Mouse (Mus musculus) intestine, embryonic 16.5 days (tissue): ENCODE data around the gene Josd2. TPM values are rescaled to one million over a fixed set of nuclear protein-coding genes. Genes with fewer than 3 reads are reported as not detected.

Experiments used
- ATAC-seq: fragments of 200-750 bp; cut with Nextera tagmentation; 2 replicates; pipeline ENCODE4 v1.8.0; 2017; ENCODE audit warnings: moderate TSS enrichment, moderate library complexity
- H3K27ac ChIP-seq: fragments of 300-500 bp; sonication (generic); 2 replicates; pipeline ENCODE4 v1.5.1; 2014; ENCODE audit warnings: mild to moderate bottlenecking, low read length
- H3K27me3 ChIP-seq: fragments of 300-500 bp; sonication (generic); replicated peaks from 2 replicates; pipeline ENCODE4 v1.6.1; 2014; ENCODE audit warnings: low read length, control low read depth, mixed read lengths; ENCODE audit not compliant: control insufficient read depth, insufficient read depth
- H3K36me3 ChIP-seq: fragments of 300-500 bp; sonication (generic); 2 replicates; pipeline ENCODE4 v1.6.1; 2014; ENCODE audit warnings: low read length, control low read depth; ENCODE audit not compliant: control insufficient read depth, insufficient read depth
- H3K4me1 ChIP-seq: fragments of 300-500 bp; sonication (generic); 2 replicates; pipeline ENCODE4 v1.6.1; 2014; ENCODE audit warnings: low read length, control low read depth, mixed read lengths; ENCODE audit not compliant: control insufficient read depth, insufficient read depth
- H3K4me2 ChIP-seq: fragments of 300-500 bp; sonication (generic); 2 replicates; pipeline ENCODE4 v1.6.1; 2014; ENCODE audit warnings: low read depth, low read length, control low read depth
- H3K4me3 ChIP-seq: fragments of 300-500 bp; sonication (generic); 2 replicates; pipeline ENCODE4 v1.5.1; 2014; ENCODE audit warnings: mild to moderate bottlenecking, low read length
- H3K9ac ChIP-seq: fragments of 300-500 bp; sonication (generic); 2 replicates; pipeline ENCODE4 v1.6.1; 2014; ENCODE audit warnings: low read depth, low read length
- H3K9me3 ChIP-seq: fragments of 300-500 bp; sonication (generic); 2 replicates; pipeline ENCODE4 v1.6.1; 2016; ENCODE audit warnings: low read length, control low read depth; ENCODE audit not compliant: control insufficient read depth
- WGBS: fragments of 180-500 bp; shearing (Covaris S2); extraction: QIAGEN DNeasy Blood & Tissue Kit; methylation state at CpG from one replicate; pipeline ENCODE4 v1.1.7; 2014; 5-methylcytosine and 5-hydroxymethylcytosine counted together
- polyA plus RNA-seq: library from polyadenylated mRNA; unstranded; fragments of >200 nt; fragmentation: Nextera tagmentation; extraction: Ambion mirVana; gene quantifications from 2 replicates; pipeline ENCODE4 v1.2.1, GENCODE M21; 2015

Gene Josd2
- polyA plus RNA-seq, 1 experiment from 2014 or later = 86.3 TPM

GRCm38 (mm10) chr7:44461503-44462217, 6.1 kb upstream of the Josd2 start:
- H3K9ac ChIP-seq = no peak overlapping the region
- H3K27ac ChIP-seq = no peak overlapping the region
- H3K4me3 ChIP-seq = no peak overlapping the region
- no peak overlapping the region for H3K4me2 ChIP-seq
- H3K4me1 ChIP-seq = peaks cover 12% of the 10 kb centered on the region
- peaks cover 40% of the 10 kb centered on the region for H3K27me3 ChIP-seq
- WGBS = 43% methylated on average over 57 of the region's 57 CpGs
- ATAC-seq = no peak
- no peaks in the 10 kb centered on the region for H3K9me3 ChIP-seq
- H3K36me3 ChIP-seq = no peaks in the 10 kb centered on the region

DNA sequence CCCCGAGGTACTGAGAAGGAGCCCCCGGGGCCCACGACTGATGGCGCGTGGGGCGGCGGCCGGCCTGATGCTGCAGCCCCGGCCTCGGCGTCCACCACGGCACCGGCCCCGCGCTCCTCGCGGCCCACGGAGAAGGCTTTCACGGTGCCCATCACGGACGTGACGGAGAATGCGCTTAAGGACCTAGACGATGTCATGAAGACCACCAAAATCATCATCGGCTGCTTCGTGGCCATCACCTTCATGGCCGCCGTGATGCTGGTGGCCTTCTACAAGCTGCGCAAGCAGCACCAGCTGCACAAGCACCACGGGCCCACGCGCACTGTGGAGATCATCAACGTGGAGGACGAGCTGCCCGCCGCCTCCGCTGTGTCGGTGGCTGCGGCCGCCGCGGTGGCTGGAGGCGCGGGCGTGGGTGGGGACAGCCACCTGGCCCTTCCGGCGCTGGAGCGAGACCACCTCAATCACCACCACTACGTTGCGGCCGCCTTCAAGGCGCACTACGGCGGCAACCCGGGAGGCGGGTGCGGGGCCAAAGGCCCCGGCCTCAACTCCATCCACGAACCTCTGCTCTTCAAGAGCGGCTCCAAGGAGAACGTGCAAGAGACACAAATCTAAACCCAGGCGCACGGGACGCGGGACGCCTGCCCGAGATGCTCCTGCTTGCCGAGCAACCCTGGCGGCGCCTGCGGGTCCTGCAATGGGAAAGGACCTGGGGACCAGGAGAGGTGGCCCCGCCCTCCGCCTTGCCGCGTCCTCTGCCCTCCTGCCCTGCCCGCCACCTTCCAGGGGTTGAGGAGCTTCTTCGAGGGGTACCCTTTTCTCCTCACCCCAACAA, 5.3 kb upstream of the Josd2 start:
- Histone ChIP-seq H3K9ac (peak overlapping the region; percentile 6; the same call in 1 of the 2 replicates), H3K4me2 (peak overlapping the region; percentile 27), H3K4me3 (peak overlapping the region; percentile 28), H3K36me3 (no peaks in the 10 kb centered on the region), H3K27ac (no peak overlapping the region), H3K9me3 (no peaks in the 10 kb centered on the region), H3K27me3 (peaks cover 40% of the 10 kb centered on the region), H3K4me1 (peaks cover 12% of the 10 kb centered on the region)
- 12% methylated on average over 76 of the region's 77 CpGs for WGBS
- no peak for ATAC-seq

DNA sequence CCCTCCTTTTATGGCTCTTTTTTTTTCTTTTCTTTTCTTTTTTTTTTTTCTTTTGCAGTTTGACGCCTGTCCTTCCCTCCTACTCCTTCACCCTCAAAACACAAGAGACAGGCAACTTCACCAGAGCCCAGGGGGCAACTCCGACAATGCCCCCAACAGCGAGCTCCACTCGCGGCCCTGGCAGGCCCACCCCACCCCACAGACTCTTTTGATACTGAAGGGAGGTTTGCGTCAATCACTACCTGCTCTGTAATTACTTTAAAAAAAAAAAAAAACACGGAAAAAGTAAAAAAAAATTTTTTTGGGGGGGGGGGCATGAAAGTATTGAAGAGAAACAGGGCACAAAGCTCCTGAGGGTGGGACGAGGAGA, 4.7 kb upstream of the Josd2 start:
- Histone ChIP-seq H3K27me3 (peaks cover 40% of the 10 kb centered on the region), H3K4me3 (no peak overlapping the region), H3K9ac (no peak overlapping the region), H3K4me2 (0 out of 2 replicates have a peak overlapping the region, but pooled peaks have one; percentile 27), H3K27ac (no peak overlapping the region), H3K9me3 (no peaks in the 10 kb centered on the region), H3K4me1 (peaks cover 12% of the 10 kb centered on the region), H3K36me3 (no peaks in the 10 kb centered on the region)
- no peak for ATAC-seq
- WGBS = 27% methylated on average over 8 of the region's 8 CpGs

DNA sequence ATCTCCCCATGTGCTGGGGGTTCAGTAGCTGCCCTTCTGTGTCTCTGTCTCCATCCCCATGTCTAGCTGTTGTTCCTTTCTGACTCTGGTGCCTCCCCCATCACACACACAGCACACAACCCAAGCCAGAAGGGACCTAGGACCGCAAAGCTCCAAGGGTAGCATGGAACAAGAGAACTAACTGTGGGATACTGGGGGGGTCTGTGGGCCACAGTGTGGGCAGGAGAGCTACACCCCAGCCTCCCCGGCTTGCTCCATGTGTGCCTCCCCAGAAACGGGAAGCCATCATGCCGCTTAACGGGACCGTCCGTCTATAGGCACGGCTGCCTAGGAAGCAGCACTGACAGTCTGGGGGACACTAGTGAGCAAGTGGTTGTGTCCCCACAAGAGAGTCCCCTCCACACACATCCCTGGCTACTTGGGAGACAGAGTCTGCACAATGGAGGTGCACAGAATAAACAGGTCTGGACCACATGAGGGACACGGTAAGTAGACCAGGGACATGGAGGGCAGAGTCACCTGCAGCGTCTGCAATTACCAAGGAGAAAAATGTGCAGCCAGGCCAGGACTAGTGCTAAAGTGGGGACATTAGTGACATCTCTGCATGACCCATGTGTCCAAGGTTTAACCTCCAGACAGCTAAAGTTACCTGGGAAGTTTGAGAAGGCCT, 4.1 kb upstream of the Josd2 start:
- no peak overlapping the region for H3K9ac ChIP-seq
- no peaks in the 10 kb centered on the region for H3K36me3 ChIP-seq
- H3K27ac ChIP-seq = no peak overlapping the region
- H3K9me3 ChIP-seq = no peaks in the 10 kb centered on the region
- peaks cover 16% of the 10 kb centered on the region for H3K4me1 ChIP-seq
- H3K4me2 ChIP-seq = no peak overlapping the region
- WGBS = 79% methylated on average over 10 of the region's 10 CpGs
- H3K4me3 ChIP-seq = no peak overlapping the region
- H3K27me3 ChIP-seq = peaks cover 40% of the 10 kb centered on the region
- ATAC-seq = no peak

GRCm38 (mm10) chr7:44464511-44464910, 3.3 kb upstream of the Josd2 start:
- no peak for ATAC-seq
- Histone ChIP-seq H3K4me1 (peaks cover 20% of the 10 kb centered on the region), H3K36me3 (no peaks in the 10 kb centered on the region), H3K27me3 (peaks cover 36% of the 10 kb centered on the region), H3K9ac (no peak overlapping the region), H3K4me3 (no peak overlapping the region), H3K9me3 (no peaks in the 10 kb centered on the region), H3K4me2 (no peak overlapping the region), H3K27ac (no peak overlapping the region)
- WGBS = 28% methylated on average over 4 of the region's 4 CpGs

GRCm38 (mm10) chr7:44465111-44465510, 2.7 kb upstream of the Josd2 start, which contains the start of gene Aspdh:
Gene Aspdh, plus strand, starts transcription at chr7:44465391.
- Histone ChIP-seq H3K4me3 (no peak within 1 kb of the TSS), H3K4me1 (peaks cover 20% of the 10 kb centered on the region), H3K36me3 (no peaks in the 10 kb centered on the region), H3K27ac (no peak within 1 kb of the TSS), H3K4me2 (peak within 1 kb of the TSS; percentile 2; the same call in 1 of the 2 replicates), H3K9me3 (no peaks in the 10 kb centered on the region), H3K27me3 (peaks cover 36% of the 10 kb centered on the region), H3K9ac (0 out of 2 replicates have a peak within 1 kb of the TSS, but pooled peaks have one; percentile 10)
- 67% methylated on average over 2 of the region's 2 CpGs for WGBS
- ATAC-seq = no peak

DNA sequence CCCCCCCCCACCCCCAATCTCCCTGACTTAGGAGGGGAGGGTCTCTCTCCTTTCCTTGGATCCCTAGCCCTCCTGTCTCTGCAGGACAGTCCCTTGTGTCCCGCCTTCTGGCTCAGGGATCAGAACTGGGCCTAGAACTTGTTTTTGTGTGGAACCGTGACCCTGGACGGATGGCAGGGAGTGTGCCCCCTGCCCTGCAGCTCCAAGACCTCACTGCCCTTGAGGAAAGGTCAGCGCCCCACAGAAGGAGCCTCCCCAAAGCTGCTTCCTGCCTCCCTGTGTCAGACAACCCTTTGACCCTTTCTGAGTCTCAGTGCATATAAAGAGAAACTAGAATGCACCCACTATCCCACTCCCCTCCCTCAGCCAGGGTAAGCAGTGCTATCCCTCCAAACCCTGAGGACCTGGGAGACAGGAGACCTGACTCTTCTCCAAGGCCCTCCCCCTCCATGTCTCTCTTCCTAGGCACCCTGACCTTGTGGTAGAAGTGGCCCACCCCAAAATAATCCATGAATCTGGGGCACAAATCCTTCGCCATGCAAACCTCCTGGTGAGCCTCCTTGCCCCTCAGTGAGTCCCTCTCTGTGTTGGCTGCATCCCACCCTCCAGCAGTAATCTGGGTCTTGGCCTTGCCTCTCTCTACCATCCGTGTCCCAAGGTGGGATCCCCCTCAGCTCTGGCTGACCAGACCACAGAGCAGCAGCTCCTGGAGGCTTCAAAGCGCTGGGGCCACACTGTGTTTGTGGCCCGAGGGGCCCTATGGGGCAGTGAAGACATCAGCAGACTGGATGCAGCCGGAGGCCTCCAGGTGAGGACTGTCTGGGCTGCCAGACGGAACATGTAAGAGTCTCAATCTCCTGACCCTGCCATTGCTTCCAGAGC, 1.5 kb upstream of the Josd2 start:
- Histone ChIP-seq H3K27ac (no peak overlapping the region), H3K4me3 (no peak overlapping the region), H3K4me2 (no peak overlapping the region), H3K4me1 (peaks cover 20% of the 10 kb centered on the region), H3K9ac (0 out of 2 replicates have a peak overlapping the region, but pooled peaks have one; percentile 10), H3K36me3 (0 out of 2 replicates have a peak, but pooled peaks cover 4% of the 10 kb centered on the region), H3K27me3 (peaks cover 30% of the 10 kb centered on the region), H3K9me3 (no peaks in the 10 kb centered on the region)
- ATAC-seq = no peak
- WGBS = 84% methylated on average over 10 of the region's 10 CpGs

DNA sequence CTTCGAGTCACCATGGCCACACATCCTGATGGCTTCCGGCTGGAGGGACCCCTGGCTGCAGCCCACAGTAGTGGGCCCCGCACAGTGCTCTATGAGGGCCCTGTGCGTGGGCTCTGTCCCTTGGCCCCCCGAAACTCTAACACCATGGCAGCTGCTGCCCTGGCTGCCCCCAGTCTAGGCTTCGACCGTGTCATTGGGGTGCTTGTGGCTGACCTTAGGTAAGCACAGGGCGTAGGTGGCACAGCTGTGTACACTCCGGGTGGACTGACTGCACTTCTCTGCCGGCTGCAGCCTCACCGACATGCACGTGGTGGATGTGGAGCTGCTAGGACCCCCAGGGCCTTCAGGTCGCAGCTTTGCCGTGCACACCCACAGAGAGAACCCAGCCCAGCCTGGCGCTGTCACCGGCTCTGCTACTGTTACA, 880 bp upstream of the Josd2 start:
- Histone ChIP-seq H3K4me2 (no peak overlapping the region), H3K36me3 (0 out of 2 replicates have a peak, but pooled peaks cover 4% of the 10 kb centered on the region), H3K4me3 (no peak overlapping the region), H3K27ac (no peak overlapping the region), H3K4me1 (peaks cover 20% of the 10 kb centered on the region), H3K9ac (no peak overlapping the region), H3K9me3 (no peaks in the 10 kb centered on the region), H3K27me3 (peaks cover 23% of the 10 kb centered on the region)
- WGBS = 87% methylated on average over 16 of the region's 16 CpGs
- ATAC-seq = no peak
